Mouse (Mus musculus) cerebellum, adult 2 months (tissue): Measurements from ENCODE around the gene Mogat1.

Source experiments
- CTCF ChIP-seq: fragments of 200-500 bp; IDR thresholded peaks from 2 replicates; pipeline ENCODE4 v1.5.1; 2011; ENCODE audit warnings: low read depth, mild to moderate bottlenecking, control low read depth, low read length, moderate library complexity, borderline replicate concordance; ENCODE audit not compliant: insufficient read depth
- POLR2A ChIP-seq: fragments of 200-500 bp; IDR thresholded peaks from 2 replicates; pipeline ENCODE4 v1.6.1; 2011; ENCODE audit warnings: low read length, control low read depth, borderline replicate concordance; ENCODE audit not compliant: insufficient read depth

DNA sequence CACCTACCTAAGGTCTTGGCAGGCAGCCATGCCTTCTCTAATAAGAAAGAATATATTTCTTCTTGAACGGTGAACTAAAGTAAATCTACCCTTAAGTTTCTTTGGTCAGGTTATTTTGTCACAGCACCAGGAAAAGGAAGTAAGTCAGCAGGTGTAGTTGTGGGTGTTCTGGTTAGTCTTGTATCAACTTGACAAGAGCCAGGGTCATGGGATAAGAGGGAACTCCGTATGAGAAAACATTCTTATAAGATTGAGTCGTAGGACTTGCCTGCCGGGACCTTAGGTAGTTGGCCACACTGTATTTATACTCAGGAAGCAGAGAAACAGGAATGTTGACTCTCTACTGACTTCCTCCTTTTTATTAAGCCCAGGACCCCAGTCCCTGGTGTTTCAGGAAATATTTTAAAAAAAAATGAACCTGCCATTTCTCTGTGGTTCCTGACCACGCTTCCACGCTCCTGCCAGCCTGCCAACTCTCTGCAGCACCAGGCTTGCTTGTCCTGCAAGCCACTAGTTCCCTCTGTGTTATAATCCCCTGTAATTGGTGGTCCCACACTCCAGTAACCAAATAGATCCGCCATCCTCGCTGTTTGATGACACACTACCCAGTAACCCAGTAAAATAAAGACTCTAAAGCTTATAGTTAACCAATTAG is 43.3 kb downstream of the Mogat1 start:
- no peak for TF ChIP-seq CTCF
- TF ChIP-seq POLR2A, result no peak
